Mouse (Mus musculus): ENCODE measurements around the gene Vmn1r90.

GRCm38 (mm10) chr7:14525280-14525679, 38.0 kb downstream of the Vmn1r90 start:
- TF ChIP-seq MAFK (IDR thresholded peaks at IDR 0.05; ENCODE audit: insufficient read depth, low read depth, low read length): no peak
- no peak for TF ChIP-seq HCFC1 (IDR thresholded peaks at IDR 0.05; ENCODE audit: borderline replicate concordance, insufficient read depth, low read length)
- TF ChIP-seq ZC3H11A (IDR thresholded peaks at IDR 0.05; ENCODE audit: borderline replicate concordance, low read depth, low read length): no peak
- TF ChIP-seq ZNF384 (IDR thresholded peaks at IDR 0.05; ENCODE audit: low read depth, low read length): no peak
- TF ChIP-seq CHD2 (IDR thresholded peaks at IDR 0.05; ENCODE audit: low read depth, low read length): no peak
